Mouse (Mus musculus): ENCODE data around the gene Acap2.

The Acap2 gene

GRCm38 (mm10) chr16:31080573-31081051, 120.4 kb downstream of the Acap2 start:
- DNase-seq (ENCODE audit: low spot score) = peak; percentile 25

GRCm38 (mm10) chr16:31077396-31077795, 123.6 kb downstream of the Acap2 start:
- no peak for DNase-seq (ENCODE audit: low spot score)

DNA sequence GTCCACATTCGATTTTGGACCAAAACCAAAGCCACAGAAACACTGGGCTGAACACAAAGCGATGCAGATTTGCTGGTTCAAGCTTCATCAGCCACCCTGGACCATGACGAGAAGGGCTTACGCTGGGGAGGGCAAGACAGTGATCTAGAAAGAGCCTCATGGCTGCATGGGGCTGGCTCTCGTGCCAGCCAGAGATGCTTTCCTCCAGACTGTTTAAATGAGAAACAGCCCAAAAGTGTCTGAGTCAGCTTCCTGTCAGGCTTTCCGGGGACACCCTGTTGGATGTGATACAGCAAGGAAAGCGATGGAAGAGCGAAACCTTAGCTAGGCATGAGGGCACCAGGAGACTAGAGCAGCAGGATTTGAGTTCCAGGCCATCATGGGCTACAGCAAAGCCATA, 124.6 kb downstream of the Acap2 start:
- DNase-seq (ENCODE audit: low spot score) = no peak

DNA sequence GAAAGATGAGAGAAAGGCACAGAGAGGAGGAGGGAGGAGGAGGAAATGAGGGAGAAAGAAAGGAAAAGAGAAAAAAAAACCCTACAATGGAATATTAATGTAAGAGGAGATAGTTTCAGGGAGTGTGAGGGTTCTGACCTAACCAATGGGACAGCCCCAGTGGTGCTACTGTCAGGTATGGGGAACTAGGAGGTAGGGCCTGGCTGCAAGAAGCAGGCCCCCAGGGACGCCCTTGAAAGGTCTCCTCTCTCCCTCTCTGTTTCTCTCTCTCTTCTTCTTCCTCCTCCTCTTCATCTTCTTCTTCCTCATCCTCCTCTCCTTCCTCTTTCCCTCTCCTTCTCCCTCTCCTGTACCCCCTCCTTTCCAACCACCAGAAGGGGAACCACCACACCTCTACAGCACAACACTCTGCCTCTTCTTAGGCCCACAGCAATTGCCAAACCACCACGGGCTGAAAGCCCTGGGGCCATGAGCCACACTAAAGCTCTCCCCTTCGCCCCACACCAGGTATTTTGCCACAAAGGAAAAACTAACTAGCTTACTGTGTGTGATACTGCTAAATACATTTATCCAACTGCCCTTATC, 126.6 kb downstream of the Acap2 start:
- no peak for DNase-seq (ENCODE audit: low spot score)

- no peak for DNase-seq (ENCODE audit: low spot score)
Measured at GRCm38 (mm10) chr16:31071731-31072130, 129.3 kb downstream of the Acap2 start.

GRCm38 (mm10) chr16:31070358-31071133, 130.5 kb downstream of the Acap2 start:
- DNase-seq (ENCODE audit: low spot score) = peak; percentile 51

GRCm38 (mm10) chr16:31069211-31070166, 131.6 kb downstream of the Acap2 start:
- no peak for DNase-seq (ENCODE audit: low spot score)

DNA sequence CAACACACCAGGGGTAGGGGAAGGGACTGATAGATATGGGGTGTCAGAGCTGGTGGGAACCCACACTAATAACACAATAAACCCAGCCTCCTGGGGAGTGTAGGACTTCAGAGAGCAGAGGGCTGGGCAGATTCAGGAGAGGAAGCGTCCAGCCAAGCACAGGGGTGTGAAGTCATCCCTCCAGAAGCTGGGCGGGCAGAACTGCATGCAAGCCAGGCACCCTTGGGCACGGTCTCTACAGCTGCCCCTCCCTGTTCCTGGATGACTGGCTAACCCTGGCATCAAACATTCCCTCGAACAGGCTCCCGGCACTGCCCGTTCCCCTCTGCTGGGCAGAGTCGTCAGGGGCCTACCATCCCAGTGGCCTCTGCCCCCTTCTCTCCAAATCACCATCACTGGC, 132.8 kb downstream of the Acap2 start:
- no peak for DNase-seq (ENCODE audit: low spot score)

DNA sequence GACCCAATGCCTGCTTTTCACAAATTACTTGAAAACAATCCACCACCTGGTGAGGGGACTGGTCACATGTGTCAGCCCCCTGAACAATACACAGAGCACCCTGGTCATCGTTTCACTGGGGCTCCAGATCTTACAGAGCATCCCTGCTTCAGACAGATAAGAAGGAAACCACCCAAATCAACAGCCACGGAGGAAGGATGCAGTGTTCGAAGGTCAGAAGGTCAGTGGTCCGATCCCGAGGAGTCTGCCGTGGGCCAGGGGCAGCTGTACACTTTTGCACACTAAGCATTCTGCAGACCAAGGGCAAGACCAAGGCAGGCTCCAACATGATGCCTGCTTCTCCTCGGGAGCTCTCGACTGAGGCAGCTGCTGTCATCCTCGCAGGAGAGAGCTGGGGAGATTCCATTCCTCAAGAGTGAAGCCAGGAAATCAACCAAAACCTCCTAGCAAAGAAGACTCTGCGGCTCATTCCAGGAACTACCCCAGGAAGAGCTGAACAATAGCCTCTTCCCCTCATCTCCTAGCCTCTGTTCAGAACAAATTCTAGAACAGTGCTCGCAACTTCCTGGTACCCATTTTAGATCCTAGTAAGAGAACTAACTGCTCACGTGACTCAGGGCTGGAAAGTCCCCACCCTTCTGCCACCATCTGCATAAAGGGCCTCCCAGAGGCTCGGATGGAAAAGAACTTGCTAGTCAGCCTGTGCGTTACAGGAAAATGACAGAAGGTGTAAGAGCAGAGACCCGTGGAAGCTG, 134.5 kb downstream of the Acap2 start:
- DNase-seq (ENCODE audit: low spot score) = no peak

DNA sequence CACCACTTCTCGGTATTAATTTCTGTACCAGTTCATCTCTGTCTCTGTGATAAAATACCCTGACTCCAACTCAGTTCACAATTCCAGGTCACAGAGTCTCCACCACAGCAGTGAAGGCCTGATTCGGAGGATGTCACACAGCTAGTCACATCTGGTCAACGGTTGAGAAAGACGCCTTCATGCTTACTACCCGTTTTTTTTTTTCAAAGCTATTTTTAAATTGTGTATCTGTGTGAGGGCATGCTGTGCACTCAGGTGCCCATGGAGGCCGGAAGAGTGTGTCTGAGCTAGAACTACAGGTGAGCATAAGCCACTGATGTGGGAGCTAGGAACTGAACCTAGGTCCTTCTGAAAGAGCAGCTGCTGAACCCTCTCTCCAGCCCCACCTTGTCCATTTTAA, 136.3 kb downstream of the Acap2 start:
- no peak for DNase-seq (ENCODE audit: low spot score)

DNA sequence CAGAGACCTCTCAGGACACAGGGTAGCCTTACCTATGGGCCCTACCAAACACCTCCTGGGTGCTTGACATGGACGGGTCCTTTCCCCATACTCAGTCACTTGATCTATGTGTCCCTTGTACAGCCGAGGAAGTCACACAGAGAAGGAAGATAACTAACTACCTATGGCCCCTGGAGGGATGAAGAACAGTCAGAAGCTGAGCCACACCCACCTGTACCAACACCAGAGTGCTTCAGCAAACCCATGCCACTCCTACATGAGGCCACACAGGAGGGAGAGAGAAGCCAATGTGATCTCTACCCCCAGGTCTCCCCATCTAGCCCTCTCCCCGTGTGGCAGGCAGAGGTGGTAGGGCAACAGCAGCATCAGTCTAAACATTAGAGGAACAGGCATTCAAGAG, 138.1 kb downstream of the Acap2 start:
- DNase-seq (ENCODE audit: low spot score) = no peak

GRCm38 (mm10) chr16:31061246-31061880, 139.7 kb downstream of the Acap2 start:
- no peak for DNase-seq (ENCODE audit: low spot score)

DNA sequence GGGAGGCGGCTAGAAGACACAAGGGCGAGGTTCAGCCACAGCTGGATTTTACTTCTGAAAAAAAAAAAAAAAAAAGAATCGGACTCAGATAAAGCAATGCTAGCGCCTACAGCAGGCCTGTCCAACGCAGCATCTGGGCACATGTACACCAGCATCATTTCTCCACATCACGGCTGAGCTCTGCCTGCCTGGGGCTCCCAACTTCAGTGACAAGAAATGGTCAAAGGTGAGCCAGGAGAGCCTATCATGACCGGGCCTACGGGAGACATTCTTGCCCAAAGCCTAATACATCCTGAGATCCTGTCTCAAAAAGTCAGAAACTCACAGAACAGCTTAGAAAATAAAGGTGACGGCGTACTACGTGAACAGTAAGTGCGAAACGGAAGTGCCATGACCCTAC, 140.3 kb downstream of the Acap2 start:
- DNase-seq (ENCODE audit: low spot score) = no peak

- no peak for DNase-seq (ENCODE audit: low spot score)
Measured at GRCm38 (mm10) chr16:31060226-31060625, 140.8 kb downstream of the Acap2 start.

- DNase-seq (ENCODE audit: low spot score) = no peak
Measured at GRCm38 (mm10) chr16:31059730-31060129, 141.3 kb downstream of the Acap2 start.

DNA sequence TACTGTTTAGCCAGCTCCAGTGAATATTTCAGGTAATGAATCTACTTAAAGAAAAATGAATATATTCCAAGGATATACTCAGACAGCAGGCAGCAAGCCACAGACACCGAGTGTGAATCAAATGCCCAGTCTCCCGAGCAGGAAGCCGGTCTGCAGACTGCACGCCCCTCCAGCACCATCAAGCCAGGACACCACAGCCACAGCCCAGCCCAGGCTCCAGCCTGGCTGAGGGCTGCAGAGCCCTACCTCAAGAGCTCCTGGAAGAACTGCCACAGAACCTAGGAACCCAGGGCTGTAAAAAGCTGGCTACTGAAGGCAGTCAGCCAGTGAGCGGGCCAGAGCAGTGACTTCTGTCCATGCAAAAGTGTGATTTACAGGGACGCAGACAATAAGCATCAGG, 148.2 kb downstream of the Acap2 start:
- DNase-seq (ENCODE audit: low spot score) = no peak

DNA sequence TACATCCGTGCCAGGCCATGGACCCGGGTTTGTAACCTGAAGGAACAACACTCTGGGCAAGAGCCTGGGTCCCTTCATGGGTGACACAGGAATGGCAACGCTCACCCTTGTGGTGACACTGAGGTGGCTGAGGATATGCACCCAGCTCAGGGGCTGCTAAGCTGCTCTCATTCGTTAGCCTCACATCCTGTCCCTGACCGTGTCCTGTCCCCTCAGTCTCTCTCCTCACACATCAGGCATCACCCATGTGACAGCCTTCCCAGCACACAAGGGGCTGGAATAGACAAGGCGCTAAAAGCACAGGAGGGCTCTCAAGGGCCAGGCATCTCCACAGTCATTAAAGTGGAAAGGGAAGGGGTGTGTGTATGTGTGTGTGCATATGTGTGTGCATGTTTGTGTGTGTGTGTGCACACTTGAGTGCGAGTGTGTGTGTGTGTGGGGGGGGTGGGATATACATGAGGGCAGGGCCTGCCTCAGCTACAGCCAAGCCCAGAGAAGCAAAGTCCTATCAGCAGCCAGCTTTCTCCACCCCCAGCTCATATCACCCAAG, 148.8 kb downstream of the Acap2 start:
- no peak for DNase-seq (ENCODE audit: low spot score)

GRCm38 (mm10) chr16:31050701-31051100, 150.3 kb downstream of the Acap2 start:
- no peak for DNase-seq (ENCODE audit: low spot score)

DNA sequence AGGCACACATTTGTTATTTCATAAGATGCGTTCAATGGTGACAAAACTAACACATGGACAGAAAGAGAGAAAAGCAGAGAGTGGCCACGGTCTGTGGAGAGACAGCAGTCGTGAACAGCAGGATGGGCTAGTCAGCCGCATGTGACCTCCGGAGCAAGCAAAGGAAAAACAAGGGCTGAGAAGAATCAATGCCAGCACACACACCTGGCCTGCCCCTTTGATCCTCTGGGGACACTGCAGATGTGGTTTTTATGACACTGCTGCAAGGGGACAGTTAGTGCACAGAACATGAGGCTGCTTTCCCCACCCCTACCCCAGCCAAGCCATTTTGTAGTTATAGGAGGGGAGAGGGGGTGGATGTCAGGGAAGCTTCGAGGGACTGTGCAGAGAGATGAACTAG, 152.9 kb downstream of the Acap2 start:
- no peak for DNase-seq (ENCODE audit: low spot score)

DNA sequence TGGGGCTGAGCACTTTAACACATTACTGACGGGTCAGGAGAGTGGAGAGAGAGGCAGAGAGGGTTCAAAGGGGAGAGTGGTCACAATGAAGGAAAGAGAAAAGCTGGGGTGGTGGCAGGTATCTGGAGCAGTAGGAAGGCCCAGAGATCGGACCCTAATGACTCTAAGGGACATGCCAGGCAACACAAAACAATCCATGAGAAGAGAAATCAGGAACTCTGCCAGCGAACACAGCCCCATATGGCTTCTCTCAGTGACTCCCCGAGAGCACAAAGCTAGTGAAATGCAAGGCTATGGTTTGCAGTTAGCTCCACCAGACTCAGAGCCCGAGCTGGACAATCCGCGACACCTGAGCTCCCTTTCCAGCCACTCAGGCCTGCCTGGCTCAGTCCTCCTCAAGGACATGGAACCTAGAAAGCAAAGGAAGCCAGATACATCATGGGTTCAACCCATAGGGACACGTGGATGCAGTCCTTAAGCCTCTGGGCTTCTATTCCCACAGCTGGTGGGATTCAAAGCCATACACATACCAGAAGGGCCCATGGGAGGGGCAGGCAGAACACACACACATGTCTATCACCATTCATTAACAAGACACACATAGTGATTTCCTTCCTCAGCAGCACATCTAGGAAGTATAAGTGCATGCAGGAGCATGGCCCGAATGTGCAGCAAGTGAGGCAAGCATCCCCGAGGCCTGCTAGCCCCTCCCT, 153.7 kb downstream of the Acap2 start:
- no peak for DNase-seq (ENCODE audit: low spot score)
